Mouse (Mus musculus) cortical plate, adult 2 months (tissue): ENCODE data around the gene Rpl7l1.

ENCODE experiments used
- CTCF ChIP-seq: fragments of 200-500 bp; IDR thresholded peaks from 2 replicates; pipeline ENCODE4 v1.5.1; 2011; ENCODE audit warnings: mild to moderate bottlenecking, control low read depth, low read length; ENCODE audit not compliant: insufficient read depth; ENCODE audit errors: extremely low read depth
- POLR2A ChIP-seq: fragments of 200-500 bp; IDR thresholded peaks from 2 replicates; pipeline ENCODE4 v1.6.1; 2011; ENCODE audit warnings: mild to moderate bottlenecking, low read length, control low read depth; ENCODE audit not compliant: insufficient read depth; ENCODE audit errors: extremely low read depth

- no peak for TF ChIP-seq CTCF
- no peak for TF ChIP-seq POLR2A
Observed at GRCm38 (mm10) chr17:46728496-46728895, 54.0 kb downstream of the Rpl7l1 start.
